Mouse (Mus musculus) ES-Bruce4 (cell line): ENCODE results near the gene Aen.

Experiments used
- CTCF ChIP-seq: IDR thresholded peaks from one replicate; pipeline ENCODE4 v1.8.1; 2011; ENCODE audit warnings: low read depth, low read length
- EP300 ChIP-seq: IDR thresholded peaks from 2 replicates; pipeline ENCODE4 v1.6.1; 2011; ENCODE audit warnings: low read depth, low read length; ENCODE audit not compliant: insufficient read depth

- TF ChIP-seq CTCF (no peak), EP300 (no peak)
These were observed 13.2 kb upstream of the Aen start for GRCm38 (mm10) chr7:78882469-78882837.
